Mouse (Mus musculus) limb, embryonic 14.5 days (tissue): ENCODE results near the gene Exoc2. TPM values are rescaled to one million over a fixed set of nuclear protein-coding genes. Genes with fewer than 3 reads are reported as not detected.

Experiments
- ATAC-seq: fragments of 200-750 bp; cut with Nextera tagmentation; 2 replicates; pipeline ENCODE4 v1.8.0; 2017; ENCODE audit warnings: low read depth, moderate number of reproducible peaks, moderate TSS enrichment; ENCODE audit not compliant: low FRiP score
- DNase-seq: peaks from one replicate; pipeline ENCODE4 v3.0.0-alpha.2; 2015; ENCODE audit warnings: low spot score
- H3K27ac ChIP-seq: fragments of 300-500 bp; sonication (generic); replicated peaks from 2 replicates; pipeline ENCODE4 v1.5.1; 2014; ENCODE audit warnings: low read depth, mild to moderate bottlenecking, low read length, moderate library complexity, mixed read lengths
- H3K27me3 ChIP-seq: fragments of 300-500 bp; sonication (generic); 2 replicates; pipeline ENCODE4 v1.6.1; 2014; ENCODE audit warnings: low read length, mixed read lengths; ENCODE audit not compliant: control insufficient read depth, insufficient read depth
- H3K36me3 ChIP-seq: fragments of 300-500 bp; sonication (generic); 2 replicates; pipeline ENCODE4 v1.6.1; 2014; ENCODE audit warnings: mild to moderate bottlenecking, low read length, moderate library complexity, mixed read lengths; ENCODE audit not compliant: control insufficient read depth, insufficient read depth
- H3K4me1 ChIP-seq: fragments of 300-500 bp; sonication (generic); 2 replicates; pipeline ENCODE4 v1.6.1; 2014; ENCODE audit warnings: antibody characterized with exemption, low read length, mixed read lengths; ENCODE audit not compliant: control insufficient read depth, insufficient read depth
- H3K4me2 ChIP-seq: fragments of 300-500 bp; sonication (generic); replicated peaks from 2 replicates; pipeline ENCODE4 v1.6.1; 2014; ENCODE audit warnings: low read depth, mild to moderate bottlenecking, low read length, moderate library complexity; ENCODE audit not compliant: severe bottlenecking
- H3K4me3 ChIP-seq: fragments of 300-500 bp; sonication (generic); replicated peaks from 2 replicates; pipeline ENCODE4 v1.5.1; 2014; ENCODE audit warnings: low read length
- H3K9ac ChIP-seq: fragments of 300-500 bp; sonication (generic); 2 replicates; pipeline ENCODE4 v1.6.1; 2014; ENCODE audit warnings: mild to moderate bottlenecking, low read depth, low read length, moderate library complexity; ENCODE audit not compliant: severe bottlenecking
- H3K9me3 ChIP-seq: fragments of 300-500 bp; sonication (generic); 2 replicates; pipeline ENCODE4 v1.6.1; 2016; ENCODE audit warnings: low read length; ENCODE audit not compliant: control insufficient read depth
- POLR2A ChIP-seq: fragments of 200-500 bp; IDR thresholded peaks from 2 replicates; pipeline ENCODE4 v1.8.0; 2012; ENCODE audit warnings: inconsistent platforms, mild to moderate bottlenecking, moderate library complexity, borderline replicate concordance; ENCODE audit not compliant: insufficient read depth, insufficient read length; ENCODE audit errors: extremely low read depth
- WGBS: fragments of 180-500 bp; shearing (Covaris S2); extraction: QIAGEN DNeasy Blood & Tissue Kit; methylation state at CpG from one replicate; pipeline ENCODE4 v1.1.7; 2014; 5-methylcytosine and 5-hydroxymethylcytosine counted together
- polyA plus RNA-seq, 2 experiments: library from polyadenylated mRNA; depleted of rRNA in 1 of 2; stranded (reverse) in 1 of 2; unstranded in 1 of 2; fragments of >200 nt; fragmentation: Nextera tagmentation in 1 of 2; extraction: Ambion mirVana in 1 of 2; gene quantifications; 2 replicates each; pipeline versions ENCODE4 v1.2.1 to v1.2.3; 2012 to 2014

Exoc2 gene
- polyA plus RNA-seq, 2 experiments: 20.9 to 32.7 TPM

DNA sequence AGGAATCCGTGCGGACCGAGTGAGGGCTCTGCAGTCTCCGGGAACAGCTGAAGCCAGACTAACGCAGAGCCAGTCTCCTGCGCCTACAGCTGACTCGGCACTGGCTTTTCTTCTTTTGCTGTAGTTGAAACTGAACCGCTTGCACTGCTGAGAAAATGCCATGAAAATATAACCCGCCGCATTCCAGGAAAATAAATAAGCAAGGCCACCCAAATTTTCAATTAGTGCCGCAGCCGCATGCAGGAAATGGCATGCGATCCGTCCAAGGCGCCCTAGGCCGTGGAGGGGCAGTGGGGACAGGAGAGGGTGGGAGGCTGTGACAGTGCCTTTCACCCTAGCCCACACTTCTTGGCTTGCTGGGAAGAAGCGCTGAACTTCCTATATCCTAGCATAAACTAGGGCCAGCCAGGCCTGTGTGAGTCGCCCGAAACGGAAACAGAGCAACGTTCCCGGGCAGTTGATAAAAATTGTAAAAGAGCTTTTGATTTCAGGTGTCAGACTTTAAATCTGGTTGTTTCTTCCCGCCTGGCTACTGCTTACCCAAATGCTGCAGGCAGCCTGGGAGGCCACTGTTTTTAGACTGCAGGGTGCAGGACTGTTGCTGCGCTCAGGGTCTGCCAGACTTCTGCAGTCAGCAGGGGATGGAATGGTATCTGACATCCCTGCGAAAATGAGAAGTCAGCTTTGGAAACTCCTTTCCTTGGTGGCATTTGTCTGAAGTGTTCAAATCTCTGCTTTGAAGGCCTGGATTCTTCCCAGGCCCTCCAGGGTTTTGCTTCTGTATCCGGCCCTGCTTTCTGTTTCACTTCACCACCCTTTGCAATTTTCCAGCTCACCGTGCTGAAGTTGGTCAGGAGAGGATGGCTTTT is 11.9 kb upstream of the Exoc2 start:
- Histone ChIP-seq H3K4me2 (peak overlapping the region; percentile 56), H3K4me1 (peaks cover 12% of the 10 kb centered on the region), H3K27ac (peak overlapping the region; percentile 15), H3K36me3 (no peaks in the 10 kb centered on the region), H3K9ac (peak overlapping the region; percentile 44), H3K4me3 (peak overlapping the region; percentile 30), H3K27me3 (no peaks in the 10 kb centered on the region), H3K9me3 (no peaks in the 10 kb centered on the region)
- WGBS: 11% methylated on average over 27 of the region's 27 CpGs
- TF ChIP-seq POLR2A: no peak
- peak; percentile 73 for ATAC-seq
- peak; percentile 51 for DNase-seq

GRCm38 (mm10) chr13:30985275-30985597 is 11.3 kb upstream of the Exoc2 start:
- Histone ChIP-seq H3K9ac (peak overlapping the region; percentile 44), H3K36me3 (no peaks in the 10 kb centered on the region), H3K27ac (peak overlapping the region; percentile 15), H3K4me2 (peak overlapping the region; percentile 56), H3K4me3 (peak overlapping the region; percentile 30), H3K27me3 (no peaks in the 10 kb centered on the region), H3K9me3 (no peaks in the 10 kb centered on the region), H3K4me1 (peaks cover 12% of the 10 kb centered on the region)
- WGBS: 12% methylated on average over 13 of the region's 13 CpGs
- ATAC-seq (no peak), DNase-seq (no peak)
- no peak for TF ChIP-seq POLR2A

GRCm38 (mm10) chr13:30981666-30982065 is 7.8 kb upstream of the Exoc2 start:
- no peaks in the 10 kb centered on the region for H3K36me3 ChIP-seq
- H3K4me2 ChIP-seq: no peak overlapping the region
- no peak overlapping the region for H3K9ac ChIP-seq
- no peaks in the 10 kb centered on the region for H3K9me3 ChIP-seq
- no peak overlapping the region for H3K27ac ChIP-seq
- 61% methylated on average over 1 of the region's 1 CpGs for WGBS
- DNase-seq: peak; percentile 29
- peaks cover 17% of the 10 kb centered on the region for H3K4me1 ChIP-seq
- no peak for ATAC-seq
- no peak for TF ChIP-seq POLR2A
- H3K27me3 ChIP-seq: no peaks in the 10 kb centered on the region
- no peak overlapping the region for H3K4me3 ChIP-seq

- Histone ChIP-seq H3K36me3 (no peaks in the 10 kb centered on the region), H3K4me3 (no peak overlapping the region), H3K4me2 (no peak overlapping the region), H3K4me1 (peaks cover 12% of the 10 kb centered on the region), H3K27ac (no peak overlapping the region; the same call in 1 of the 2 replicates), H3K9ac (no peak overlapping the region), H3K27me3 (no peaks in the 10 kb centered on the region), H3K9me3 (no peaks in the 10 kb centered on the region)
- ATAC-seq (no peak), DNase-seq (peak; percentile 52)
- no peak for TF ChIP-seq POLR2A
- WGBS: 20% methylated on average over 4 of the region's 4 CpGs
Measured at GRCm38 (mm10) chr13:30978224-30978623, 4.3 kb upstream of the Exoc2 start.

DNA sequence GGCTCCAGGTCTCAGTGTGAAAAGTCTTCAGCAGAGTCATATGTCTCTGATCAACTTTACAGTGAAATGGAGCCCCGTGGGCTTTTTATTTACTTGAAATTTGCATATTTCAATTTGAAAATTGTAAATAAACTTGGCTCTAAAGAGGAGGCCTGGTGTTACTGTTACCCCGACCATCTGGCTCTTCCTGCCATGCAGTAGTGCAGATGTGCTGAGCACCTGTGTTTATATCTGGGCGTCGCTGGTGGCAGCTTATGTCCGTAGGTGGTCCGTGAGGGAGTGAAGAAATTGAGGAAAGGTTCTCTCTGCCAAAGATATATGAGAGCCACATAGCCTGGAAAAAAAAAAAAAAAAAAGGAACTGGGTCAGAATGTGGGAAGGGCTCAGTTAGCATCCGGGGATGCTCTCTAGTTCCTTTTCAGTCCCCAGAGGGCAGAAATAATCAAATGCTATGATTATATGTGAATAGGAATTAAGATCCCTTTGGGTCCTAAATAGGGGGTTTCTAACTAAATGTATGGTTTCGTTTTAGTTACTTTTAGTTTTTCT is 2.7 kb upstream of the Exoc2 start:
- TF ChIP-seq POLR2A: no peak
- H3K27ac ChIP-seq: no peak overlapping the region
- no peak for ATAC-seq

More for the DNA sequence above, 2.7 kb upstream of the Exoc2 start:
- Histone ChIP-seq H3K27me3 (no peaks in the 10 kb centered on the region), H3K4me1 (peaks cover 12% of the 10 kb centered on the region), H3K4me2 (no peak overlapping the region), H3K9ac (no peak overlapping the region), H3K36me3 (no peaks in the 10 kb centered on the region), H3K9me3 (no peaks in the 10 kb centered on the region), H3K4me3 (no peak overlapping the region)
- whole genome bisulfite sequencing: 37% methylated on average over 8 of the region's 8 CpGs
- no peak for DNase-seq
